Mouse (Mus musculus) cerebellum, adult 18-20 months (tissue): Measurements from ENCODE around the gene Gm10803.

ENCODE experiments used
- DNase-seq, 2 experiments: peaks; one replicate each; pipeline ENCODE4 v3.0.0; 2021

The Gm10803 gene

GRCm38 (mm10) chr2:93592164-93592790, 31.9 kb downstream of the Gm10803 start:
- no peak for DNase-seq

GRCm38 (mm10) chr2:93593121-93593520, 32.8 kb downstream of the Gm10803 start:
- no peak for DNase-seq

GRCm38 (mm10) chr2:93597145-93597544, 36.8 kb downstream of the Gm10803 start:
- no peak for DNase-seq

- no peak for DNase-seq
Measured at GRCm38 (mm10) chr2:93599731-93600130, 39.4 kb downstream of the Gm10803 start.

DNA sequence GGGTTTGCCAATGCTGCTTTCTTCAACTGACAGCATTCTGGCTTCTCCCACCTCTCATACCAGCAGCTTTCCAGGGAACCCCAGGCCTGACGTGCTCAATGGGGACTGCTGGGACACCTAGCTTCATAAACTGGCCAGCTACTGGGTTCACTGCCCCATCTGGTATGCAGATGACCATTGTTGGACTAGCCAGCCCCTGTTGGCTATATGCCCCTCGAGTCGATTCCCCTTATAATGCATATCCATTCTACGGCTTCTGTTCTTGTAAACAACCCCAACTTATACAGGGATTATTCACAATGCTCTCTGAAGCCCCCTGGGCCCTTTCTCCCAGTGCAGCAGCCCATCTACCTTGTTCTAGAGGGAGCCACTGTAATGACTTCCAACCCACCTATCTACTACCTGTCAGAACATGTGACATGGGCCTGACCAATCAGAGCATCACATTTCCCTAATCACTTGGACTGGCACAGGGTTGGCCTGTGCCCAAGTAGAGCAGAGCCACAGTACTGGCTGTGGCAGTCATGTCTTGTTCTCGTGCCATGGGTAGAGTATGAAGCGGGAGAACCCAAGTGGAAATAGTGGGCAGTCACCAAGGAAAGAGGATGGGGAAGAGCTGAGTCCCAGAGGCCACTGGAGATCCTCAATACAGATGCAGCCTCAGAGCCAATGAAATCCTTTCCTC, 44.4 kb downstream of the Gm10803 start:
- peak in 1 of 2 experiments; percentile 8 for DNase-seq

DNA sequence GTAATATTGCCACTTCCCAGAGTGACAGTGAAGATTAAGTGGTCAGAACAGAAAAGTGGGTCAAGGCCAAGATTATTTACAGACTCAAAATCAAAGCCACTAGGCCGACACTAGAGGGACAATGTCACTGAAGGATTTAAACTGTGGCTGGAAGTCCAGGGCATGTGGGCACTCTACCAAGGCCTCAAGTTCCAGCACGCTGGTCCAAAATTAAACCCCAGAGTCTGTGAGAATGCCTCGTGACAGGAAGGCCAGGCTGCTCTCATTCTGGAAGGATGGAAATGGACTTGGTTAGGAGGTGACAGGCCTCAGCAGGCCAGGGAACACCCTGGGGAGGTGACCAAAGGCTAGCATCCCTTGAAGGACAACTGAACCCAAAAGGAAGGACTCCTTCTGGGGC, 48.4 kb downstream of the Gm10803 start:
- no peak for DNase-seq

- DNase-seq, result no peak
Measured at GRCm38 (mm10) chr2:93613020-93613419, 52.7 kb downstream of the Gm10803 start.
